Mouse (Mus musculus): ENCODE results near the gene Cep104. TPM values are rescaled to one million over a fixed set of nuclear protein-coding genes. Genes with fewer than 3 reads are reported as not detected.
A peak's percentile ranks its signal among the peaks of the same experiment; 100 is the strongest.

Gene Cep104
- polyA plus RNA-seq (2011; ENCODE audit: insufficient read length, low read depth, missing spikeins), result 11.4 and 16.0 TPM in 2 replicates

- TF ChIP-seq CTCF (IDR thresholded peaks at IDR 0.05; ENCODE audit: borderline replicate concordance, insufficient read depth, low read length) (no peak), POLR2A (IDR thresholded peaks at IDR 0.05; ENCODE audit: low read depth, low read length) (peak; percentile 81)
- peak within 1 kb of the TSS; percentile 80 for H3K4me3 ChIP-seq (ENCODE audit: insufficient read depth, low read length)
- H3K4me1 ChIP-seq (ENCODE audit: control insufficient read depth, insufficient read depth, low read length), result no peaks in the 10 kb centered on the region
- H3K27ac ChIP-seq (ENCODE audit: insufficient read depth, low read length), result no peak within 1 kb of the TSS
Measured at GRCm38 (mm10) chr4:153974431-153975291, at the start of gene Cep104, which contains the start of gene Dffb. Gene Cep104 (plus strand): TSS chr4:153975194. Gene Dffb (minus strand): TSS chr4:153975126.

- H3K27ac ChIP-seq (ENCODE audit: insufficient read depth, low read length), result no peak overlapping the region
- H3K4me1 ChIP-seq (ENCODE audit: control insufficient read depth, insufficient read depth, low read length), result no peaks in the 10 kb centered on the region
- no peak overlapping the region for H3K4me3 ChIP-seq (ENCODE audit: insufficient read depth, low read length)
- TF ChIP-seq CTCF (IDR thresholded peaks at IDR 0.05; ENCODE audit: borderline replicate concordance, insufficient read depth, low read length), result no peak
- TF ChIP-seq POLR2A (IDR thresholded peaks at IDR 0.05; ENCODE audit: low read depth, low read length), result no peak
Measured at GRCm38 (mm10) chr4:153928772-153929299, 46.2 kb upstream of the Cep104 start.

- TF ChIP-seq CTCF (IDR thresholded peaks at IDR 0.05; ENCODE audit: borderline replicate concordance, insufficient read depth, low read length) (no peak), POLR2A (IDR thresholded peaks at IDR 0.05; ENCODE audit: low read depth, low read length) (no peak)
- H3K4me3 ChIP-seq (ENCODE audit: insufficient read depth, low read length), result no peak overlapping the region
- no peak overlapping the region for H3K27ac ChIP-seq (ENCODE audit: insufficient read depth, low read length)
- H3K4me1 ChIP-seq (ENCODE audit: control insufficient read depth, insufficient read depth, low read length), result no peaks in the 10 kb centered on the region
Measured at GRCm38 (mm10) chr4:153929425-153929824, 45.6 kb upstream of the Cep104 start.

- Histone ChIP-seq H3K4me1 (ENCODE audit: control insufficient read depth, insufficient read depth, low read length) (no peaks in the 10 kb centered on the region), H3K4me3 (ENCODE audit: insufficient read depth, low read length) (no peak overlapping the region), H3K27ac (ENCODE audit: insufficient read depth, low read length) (no peak overlapping the region)
- TF ChIP-seq CTCF (IDR thresholded peaks at IDR 0.05; ENCODE audit: borderline replicate concordance, insufficient read depth, low read length) (no peak), POLR2A (IDR thresholded peaks at IDR 0.05; ENCODE audit: low read depth, low read length) (no peak)
Measured at GRCm38 (mm10) chr4:153929921-153930320, 45.1 kb upstream of the Cep104 start.

GRCm38 (mm10) chr4:153943243-153943642 is 31.8 kb upstream of the Cep104 start:
- peak; percentile 65 for TF ChIP-seq CTCF (IDR thresholded peaks at IDR 0.05; ENCODE audit: borderline replicate concordance, insufficient read depth, low read length)
- TF ChIP-seq POLR2A (IDR thresholded peaks at IDR 0.05; ENCODE audit: low read depth, low read length), result no peak
- H3K4me3 ChIP-seq (ENCODE audit: insufficient read depth, low read length), result no peak overlapping the region
- H3K4me1 ChIP-seq (ENCODE audit: control insufficient read depth, insufficient read depth, low read length), result no peaks in the 10 kb centered on the region
- no peak overlapping the region for H3K27ac ChIP-seq (ENCODE audit: insufficient read depth, low read length)

GRCm38 (mm10) chr4:153944261-153944660 is 30.7 kb upstream of the Cep104 start:
- Histone ChIP-seq H3K4me1 (ENCODE audit: control insufficient read depth, insufficient read depth, low read length) (no peaks in the 10 kb centered on the region), H3K27ac (ENCODE audit: insufficient read depth, low read length) (no peak overlapping the region), H3K4me3 (ENCODE audit: insufficient read depth, low read length) (no peak overlapping the region)
- TF ChIP-seq CTCF (IDR thresholded peaks at IDR 0.05; ENCODE audit: borderline replicate concordance, insufficient read depth, low read length), result no peak
- TF ChIP-seq POLR2A (IDR thresholded peaks at IDR 0.05; ENCODE audit: low read depth, low read length), result no peak

GRCm38 (mm10) chr4:153945741-153946140 is 29.3 kb upstream of the Cep104 start:
- Histone ChIP-seq H3K4me3 (ENCODE audit: insufficient read depth, low read length) (no peak overlapping the region), H3K4me1 (ENCODE audit: control insufficient read depth, insufficient read depth, low read length) (no peaks in the 10 kb centered on the region), H3K27ac (ENCODE audit: insufficient read depth, low read length) (no peak overlapping the region)
- TF ChIP-seq CTCF (IDR thresholded peaks at IDR 0.05; ENCODE audit: borderline replicate concordance, insufficient read depth, low read length) (no peak), POLR2A (IDR thresholded peaks at IDR 0.05; ENCODE audit: low read depth, low read length) (no peak)

GRCm38 (mm10) chr4:153950372-153950771 is 24.6 kb upstream of the Cep104 start:
- no peak overlapping the region for H3K27ac ChIP-seq (ENCODE audit: insufficient read depth, low read length)
- H3K4me1 ChIP-seq (ENCODE audit: control insufficient read depth, insufficient read depth, low read length), result no peaks in the 10 kb centered on the region
- TF ChIP-seq CTCF (IDR thresholded peaks at IDR 0.05; ENCODE audit: borderline replicate concordance, insufficient read depth, low read length) (no peak), POLR2A (IDR thresholded peaks at IDR 0.05; ENCODE audit: low read depth, low read length) (no peak)
- H3K4me3 ChIP-seq (ENCODE audit: insufficient read depth, low read length), result no peak overlapping the region

- no peaks in the 10 kb centered on the region for H3K4me1 ChIP-seq (ENCODE audit: control insufficient read depth, insufficient read depth, low read length)
- TF ChIP-seq POLR2A (IDR thresholded peaks at IDR 0.05; ENCODE audit: low read depth, low read length), result no peak
- TF ChIP-seq CTCF (IDR thresholded peaks at IDR 0.05; ENCODE audit: borderline replicate concordance, insufficient read depth, low read length), result no peak
- H3K27ac ChIP-seq (ENCODE audit: insufficient read depth, low read length), result no peak overlapping the region
- no peak overlapping the region for H3K4me3 ChIP-seq (ENCODE audit: insufficient read depth, low read length)
Measured at GRCm38 (mm10) chr4:153951150-153951549, 23.8 kb upstream of the Cep104 start.

- Histone ChIP-seq H3K4me3 (ENCODE audit: insufficient read depth, low read length) (no peak overlapping the region), H3K27ac (ENCODE audit: insufficient read depth, low read length) (no peak overlapping the region), H3K4me1 (ENCODE audit: control insufficient read depth, insufficient read depth, low read length) (no peaks in the 10 kb centered on the region)
- TF ChIP-seq CTCF (IDR thresholded peaks at IDR 0.05; ENCODE audit: borderline replicate concordance, insufficient read depth, low read length), result no peak
Measured at GRCm38 (mm10) chr4:153951692-153952091, 23.3 kb upstream of the Cep104 start.
